Mouse (Mus musculus): Measurements from ENCODE around the gene H2al1j.
A peak's percentile ranks its signal among the peaks of the same experiment; 100 is the strongest.

GRCm38 (mm10) chrX:11288306-11288882 lies 39.2 kb upstream of the H2al1j start:
- TF ChIP-seq CTCF (IDR thresholded peaks at IDR 0.05) (no peak), EP300 (IDR thresholded peaks at IDR 0.05) (0 out of 2 replicates have a peak, but pooled peaks have one; percentile 22)

All from lung, postnatal 0 days (tissue).